Mouse (Mus musculus) thymus, adult 18-20 months (tissue): Measurements from ENCODE around the gene Ptcra.

Experiments
- DNase-seq, 2 experiments: peaks; one replicate each; pipeline ENCODE4 v3.0.0; 2022; ENCODE audit warnings: mixed read lengths in 2 of 2

The Ptcra gene

GRCm38 (mm10) chr17:46724477-46725084, 38.9 kb downstream of the Ptcra start:
- DNase-seq = no peak

DNA sequence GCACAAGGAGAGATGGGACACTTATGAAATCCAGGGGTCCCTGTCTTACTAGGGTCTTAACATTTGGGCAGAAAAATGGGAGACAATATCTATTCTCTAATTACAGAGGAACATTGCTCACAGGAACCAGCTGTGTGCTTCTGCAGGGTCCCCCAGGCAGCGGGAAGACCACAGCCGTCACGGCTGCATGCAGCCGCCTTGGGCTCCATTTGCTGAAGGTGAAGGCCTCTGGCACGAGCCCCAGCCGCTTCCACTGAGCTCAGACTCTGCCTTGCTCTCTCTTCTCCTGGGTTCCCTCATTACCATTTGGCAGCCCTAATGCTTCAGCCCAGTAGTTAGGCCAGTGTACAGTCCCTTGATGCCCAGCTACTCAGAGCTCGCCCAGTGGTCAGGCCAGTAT, 42.4 kb downstream of the Ptcra start:
- DNase-seq = no peak

GRCm38 (mm10) chr17:46714756-46715481, 48.6 kb downstream of the Ptcra start:
- DNase-seq = no peak

- no peak for DNase-seq
Observed at GRCm38 (mm10) chr17:46713849-46714248, 49.7 kb downstream of the Ptcra start.

- no peak for DNase-seq
Observed at GRCm38 (mm10) chr17:46712442-46712841, 51.1 kb downstream of the Ptcra start.

DNA sequence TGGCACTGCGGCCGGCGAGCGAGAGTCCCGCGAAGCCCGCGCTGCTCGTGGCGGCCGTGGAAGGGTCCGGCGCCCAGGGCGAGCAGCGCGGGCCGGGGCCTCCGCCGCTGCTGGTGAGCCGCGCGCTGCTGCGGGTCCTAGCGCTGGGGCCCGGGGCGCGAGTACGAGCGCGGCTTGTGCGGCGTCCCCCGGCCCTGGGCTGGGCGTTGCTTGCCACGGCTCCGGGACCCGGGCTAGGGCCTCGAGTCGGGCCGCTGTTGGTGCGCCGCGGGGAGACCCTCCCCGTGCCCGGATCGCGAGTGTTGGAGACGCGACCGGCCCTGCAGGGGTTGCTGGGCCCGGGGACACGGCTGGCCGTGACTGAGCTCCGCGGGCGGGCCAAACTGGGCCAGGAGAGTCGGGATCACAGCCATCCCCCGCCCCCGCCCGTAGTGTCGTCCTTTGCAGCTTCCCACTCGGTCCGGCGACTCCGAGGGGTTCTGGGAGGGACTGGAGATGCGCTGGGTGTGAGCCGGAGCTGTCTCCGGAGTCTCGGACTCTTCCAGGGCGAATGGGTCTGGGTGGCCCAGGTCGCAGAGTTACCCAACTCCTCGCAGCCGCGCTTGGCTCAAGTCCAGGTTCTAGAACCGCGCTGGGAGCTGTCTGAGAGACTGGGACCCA, 51.8 kb downstream of the Ptcra start:
- DNase-seq = peak in 1 of 2 experiments; percentile 38

DNA sequence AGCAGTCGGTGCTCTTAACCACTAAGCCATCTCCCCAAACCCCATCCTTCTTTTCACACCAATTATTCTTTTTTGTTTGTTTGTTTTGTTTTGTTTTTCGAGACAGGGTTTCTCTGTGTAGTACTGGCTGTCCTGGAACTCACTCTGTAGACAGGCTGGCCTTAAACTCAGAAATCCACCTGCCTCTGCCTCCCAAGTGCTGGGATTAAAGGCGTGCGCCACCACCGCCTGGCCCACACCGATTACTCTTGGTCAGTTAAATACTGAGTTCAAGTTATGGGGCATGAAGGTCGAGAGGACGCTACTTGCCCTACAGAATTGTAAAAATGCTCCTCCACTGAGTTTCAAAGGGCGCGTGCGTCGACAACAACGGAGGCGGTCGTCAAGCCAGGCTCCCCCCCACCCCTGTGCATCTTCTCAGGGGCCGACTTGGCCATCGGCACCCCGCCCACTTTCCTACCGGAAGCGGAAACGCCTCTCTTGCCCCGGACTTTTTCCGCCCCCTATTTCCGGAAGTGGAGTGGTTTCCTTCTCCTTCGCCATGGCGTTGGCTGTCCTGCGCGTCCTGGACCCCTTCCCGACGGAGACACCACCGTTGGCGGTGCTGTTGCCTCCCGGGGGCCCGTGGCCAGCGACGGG, 52.4 kb downstream of the Ptcra start, which contains the start of gene Pex6:
TSS of gene Pex6 (plus strand) at position 505 of the 639 bp plus-strand sequence.
- peak; percentile 86 to 89 for DNase-seq

GRCm38 (mm10) chr17:46706375-46707089, 57.0 kb downstream of the Ptcra start:
- no peak for DNase-seq
